Comparison of ENCODE assay signal across 21 mouse cellular contexts in the genomic region with DNA sequence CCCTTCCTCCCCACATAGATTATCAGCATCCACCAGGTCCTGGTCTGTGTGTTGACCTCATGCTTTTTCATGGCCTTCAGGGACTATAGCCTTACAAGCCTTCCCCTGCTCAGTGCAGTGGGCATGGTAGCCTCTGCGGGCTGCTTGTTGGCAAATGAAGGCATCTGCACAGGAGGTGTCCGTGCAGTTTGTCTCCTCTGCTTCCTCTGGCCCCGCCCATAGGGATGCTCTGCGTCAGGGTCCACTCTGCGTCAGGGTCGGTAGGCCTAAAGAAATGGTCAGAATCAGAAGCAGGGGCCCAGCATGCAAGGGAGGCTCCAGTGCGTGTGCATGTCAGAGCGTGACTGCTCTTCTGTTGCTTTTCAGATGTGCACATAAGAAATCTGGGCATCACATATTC.
DNase-seq lines count a peak whose midpoint lies in the region; ATAC-seq lines count a peak whose summit lies in the region.
"Had no signal": no experiment of that assay in that cellular context is flagged by ENCODE, and none has a peak within 500 bp of the region (broad histone marks: within the 10 kb centered on the region; RNA-seq: fewer than 3 reads in every experiment).

No protein-coding gene starts in this region.

- H3K27me3 ChIP-seq in heart, embryonic 10.5 days (ENCODE audit: insufficient read depth, poor library complexity, severe bottlenecking): no peaks in the 10 kb centered on the region
- H3K27me3 ChIP-seq in midbrain, embryonic 10.5 days (ENCODE audit: low read depth, poor library complexity, severe bottlenecking): peaks cover 72% of the 10 kb centered on the region
- peaks cover 30% of the 10 kb centered on the region for H3K27me3 ChIP-seq in midbrain, embryonic 13.5 days
- H3K27me3 ChIP-seq: CH12.LX, Patski had no signal

- H3K36me3 ChIP-seq in heart, embryonic 10.5 days: no peaks in the 10 kb centered on the region
- no peaks in the 10 kb centered on the region for H3K36me3 ChIP-seq in midbrain, embryonic 10.5 days
- H3K36me3 ChIP-seq in midbrain, embryonic 13.5 days: no peaks in the 10 kb centered on the region
- H3K36me3 ChIP-seq: G1E had no signal

- ATAC-seq in midbrain, embryonic 13.5 days: no peak
- ATAC-seq: activated CD4-positive, CD25-positive, alpha-beta regulatory T cell, adult 4 months; CD4-positive, CD25-positive, alpha-beta regulatory T cell, adult 4 months; Patski had no signal

- DNase-seq in heart, adult 11 months: peak; percentile 56
- no peak for DNase-seq in heart, adult 18-20 months
- DNase-seq in heart, embryonic 10.5 days (ENCODE audit: low spot score): peak; percentile 75
- DNase-seq in heart, postnatal 10 days: no peak
- DNase-seq in midbrain, embryonic 10.5 days (ENCODE audit: low spot score): no peak
- DNase-seq: adrenal gland, adult 2 months; adrenal gland, adult 8-10 months; adrenal gland, postnatal 10 days; adrenal gland, postnatal 14 days; adrenal gland, postnatal 25 days; adrenal gland, postnatal 36 days; B cell, adult 2 months; cerebellum, adult 11 months; cerebellum, adult 11-12 months; cerebellum, adult 18-20 months had no signal

- WGBS in heart, embryonic 10.5 days: 83% methylated on average over 8 of the region's 8 CpGs
- 84% methylated on average over 8 of the region's 8 CpGs for WGBS in midbrain, embryonic 10.5 days
- WGBS in midbrain, embryonic 13.5 days: 80% methylated on average over 8 of the region's 8 CpGs

- no peak overlapping the region for H3K9ac ChIP-seq in midbrain, embryonic 13.5 days (replicated peaks)

- no peaks in the 10 kb centered on the region for H3K9me3 ChIP-seq in heart, embryonic 10.5 days
- H3K9me3 ChIP-seq in midbrain, embryonic 10.5 days (replicated peaks): no peaks in the 10 kb centered on the region
- H3K9me3 ChIP-seq in midbrain, embryonic 13.5 days: no peaks in the 10 kb centered on the region

- intact Hi-C loops in heart, postnatal 10 days (cut with DNase I): no loop called here

- H3K4me1 ChIP-seq in heart, embryonic 10.5 days: peaks cover 10% of the 10 kb centered on the region
- H3K4me1 ChIP-seq in midbrain, embryonic 10.5 days: peaks cover 71% of the 10 kb centered on the region
- H3K4me1 ChIP-seq in midbrain, embryonic 13.5 days (replicated peaks): peaks cover 29% of the 10 kb centered on the region

- H3K4me3 ChIP-seq in heart, embryonic 10.5 days: no peak overlapping the region
- H3K4me3 ChIP-seq in midbrain, embryonic 10.5 days: no peak overlapping the region
- no peak overlapping the region for H3K4me3 ChIP-seq in midbrain, embryonic 13.5 days (replicated peaks)

- H3K4me2 ChIP-seq in midbrain, embryonic 13.5 days (replicated peaks): no peak overlapping the region

- H3K27ac ChIP-seq in heart, embryonic 10.5 days: no peak overlapping the region
- H3K27ac ChIP-seq in midbrain, embryonic 10.5 days (replicated peaks): peak overlapping the region; percentile 67; the same call in 1 of the 2 replicates
- no peak overlapping the region for H3K27ac ChIP-seq in midbrain, embryonic 13.5 days

Comparison
In these comparisons a context has a peak if more than half of its experiments do, and no peak if none do; other contexts are left out.
1. DNase-seq: peak in heart, adult 11 months (single experiment) and heart, embryonic 10.5 days (single experiment); none in heart, adult 18-20 months (0 of 2), heart, postnatal 10 days (0 of 2) and midbrain, embryonic 10.5 days (single experiment).